In genomic region chr11:99206954-99207353, GRCm38 (mm10) we compare ENCODE assay signal across 9 mouse cellular contexts. TPM values are rescaled to one million over a fixed set of nuclear protein-coding genes. Genes with fewer than 3 reads are reported as not detected.
DNase-seq lines count a peak whose midpoint lies in the region; ATAC-seq lines count a peak whose summit lies in the region.
"Had no signal": no experiment of that assay in that cellular context is flagged by ENCODE, and none has a peak within 500 bp of the region (broad histone marks: within the 10 kb centered on the region; RNA-seq: fewer than 3 reads in every experiment).

No protein-coding gene starts in this region.

- no peaks in the 10 kb centered on the region for H3K4me1 ChIP-seq in kidney, embryonic 14.5 days (ENCODE audit: control insufficient read depth, insufficient read depth, low read length)
- H3K4me1 ChIP-seq: hindbrain, embryonic 15.5 days had no signal

- H3K27ac ChIP-seq in kidney, embryonic 14.5 days (ENCODE audit: low read depth, low read length): no peak overlapping the region
- H3K27ac ChIP-seq: hindbrain, embryonic 15.5 days had no signal

- peak; percentile 12 for DNase-seq in adrenal gland, postnatal 25 days
- DNase-seq in adrenal gland, adult 18-20 months (ENCODE audit: low spot score in 2 of 2): no peak
- DNase-seq in kidney, postnatal 25 days: peak; percentile 33 to 42
- peak; percentile 42 for DNase-seq in c-Kit-negative CD71-positive TER-119-positive erythroid progenitor cells, embryonic 14.5 days (ENCODE audit: low read depth, low spot score)
- peak; percentile 18 for DNase-seq in lung, postnatal 10 days
- no peak for DNase-seq in ovary, adult 18-20 months (ENCODE audit: low spot score)
- DNase-seq in layer of hippocampus, adult 9-10 months (ENCODE audit: low spot score): no peak

- H3K4me2 ChIP-seq in kidney, embryonic 14.5 days (replicated peaks; ENCODE audit: low read depth, low read length): no peak overlapping the region
- H3K4me2 ChIP-seq: hindbrain, embryonic 15.5 days had no signal

- no peak overlapping the region for H3K4me3 ChIP-seq in kidney, embryonic 14.5 days (ENCODE audit: low read length)
- H3K4me3 ChIP-seq: hindbrain, embryonic 15.5 days had no signal

- H3K27me3 ChIP-seq in kidney, embryonic 14.5 days (ENCODE audit: control insufficient read depth, insufficient read depth, low read length): no peaks in the 10 kb centered on the region
- H3K27me3 ChIP-seq: hindbrain, embryonic 15.5 days had no signal

- 23% methylated on average over 2 of the region's 2 CpGs for WGBS in kidney, embryonic 14.5 days

- no peak for ATAC-seq in kidney, embryonic 14.5 days (ENCODE audit: low FRiP score, low TSS enrichment)

- H3K9me3 ChIP-seq in kidney, embryonic 14.5 days (ENCODE audit: control insufficient read depth, low read length): no peaks in the 10 kb centered on the region
- H3K9me3 ChIP-seq: hindbrain, embryonic 15.5 days had no signal

- H3K9ac ChIP-seq in kidney, embryonic 14.5 days (ENCODE audit: low read depth, low read length): no peak overlapping the region
- H3K9ac ChIP-seq: hindbrain, embryonic 15.5 days had no signal

- H3K36me3 ChIP-seq in kidney, embryonic 14.5 days (ENCODE audit: control insufficient read depth, insufficient read depth, low read length): peaks cover 30% of the 10 kb centered on the region

RNA-seq across cellular contexts. Expression of gene Smarce1, which starts 23.9 kb away (rescaled TPM):
- 63.5 and 101 TPM in 2 replicates for total RNA-seq in adrenal gland, postnatal 25 days (2021)
- 10 to 100 TPM; 40.5 to 57.3 TPM for total RNA-seq in adrenal gland, adult 18-20 months (2021)
- polyA plus RNA-seq in kidney, embryonic 14.5 days (2014; fragmentation: Nextera tagmentation; extraction: Ambion mirVana): 190 and 229 TPM in 2 replicates

RNA-seq across cellular contexts. Expression of gene Krt222, which starts 36.9 kb away (rescaled TPM):
- 1.4 and 2.4 TPM in 2 replicates for total RNA-seq in adrenal gland, postnatal 25 days (2021)
- total RNA-seq in adrenal gland, adult 18-20 months (2021): 1 to 10 TPM; 1.3 to 1.7 TPM
- 0.11 and 0.51 TPM in 2 replicates for polyA plus RNA-seq in kidney, embryonic 14.5 days (2014; fragmentation: Nextera tagmentation; extraction: Ambion mirVana)

RNA-seq across cellular contexts. Expression of gene Ccr7, which starts 52.1 kb away (rescaled TPM):
- total RNA-seq in adrenal gland, postnatal 25 days (2021): 0.21 TPM in 1 of 2 replicates, not detected in the other
- under 1 TPM in 1 of 2 experiments, not detected in 1; 0.38 TPM for total RNA-seq in adrenal gland, adult 18-20 months (2021)
- polyA plus RNA-seq in kidney, embryonic 14.5 days (2014; fragmentation: Nextera tagmentation; extraction: Ambion mirVana): 0.13 TPM in 1 of 2 replicates, not detected in the other

Comparison
In these comparisons a context has a peak if more than half of its experiments do, and no peak if none do; other contexts are left out.
1. DNase-seq: peak in adrenal gland, postnatal 25 days (single experiment), kidney, postnatal 25 days (2 of 2), c-Kit-negative CD71-positive TER-119-positive erythroid progenitor cells, embryonic 14.5 days (single experiment) and lung, postnatal 10 days (single experiment); none in adrenal gland, adult 18-20 months (0 of 2), ovary, adult 18-20 months (single experiment) and layer of hippocampus, adult 9-10 months (single experiment).